Mouse (Mus musculus): ENCODE results near the gene Krtap5-2.
"Not testable (repeated sequence)": the region's sequence is repeated elsewhere in the genome, so short reads cannot be mapped to it uniquely, and the experiment has no call there.

Krtap5-2 gene

DNA sequence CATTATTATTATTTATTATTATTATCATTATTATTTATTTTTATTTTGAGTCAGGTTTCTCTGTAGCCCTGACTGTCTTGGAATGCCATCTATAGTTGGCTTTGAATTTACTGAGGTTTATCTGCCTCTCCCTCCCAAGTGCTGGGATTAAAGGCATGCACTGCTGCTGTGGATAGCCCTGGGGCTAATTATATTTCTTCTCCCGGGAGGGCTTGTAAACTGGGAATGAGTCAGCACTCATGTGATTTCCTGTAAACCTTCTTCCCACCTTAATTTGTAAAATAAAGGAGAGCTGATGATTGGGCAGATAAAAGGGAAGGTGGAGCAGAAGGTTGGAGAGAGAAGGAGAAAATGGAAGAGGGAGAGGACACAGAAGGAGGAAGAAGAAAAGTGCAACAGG, 35.1 kb downstream of the Krtap5-2 start:
- no peak for DNase-seq (ENCODE audit: low spot score in 2 of 2)

DNA sequence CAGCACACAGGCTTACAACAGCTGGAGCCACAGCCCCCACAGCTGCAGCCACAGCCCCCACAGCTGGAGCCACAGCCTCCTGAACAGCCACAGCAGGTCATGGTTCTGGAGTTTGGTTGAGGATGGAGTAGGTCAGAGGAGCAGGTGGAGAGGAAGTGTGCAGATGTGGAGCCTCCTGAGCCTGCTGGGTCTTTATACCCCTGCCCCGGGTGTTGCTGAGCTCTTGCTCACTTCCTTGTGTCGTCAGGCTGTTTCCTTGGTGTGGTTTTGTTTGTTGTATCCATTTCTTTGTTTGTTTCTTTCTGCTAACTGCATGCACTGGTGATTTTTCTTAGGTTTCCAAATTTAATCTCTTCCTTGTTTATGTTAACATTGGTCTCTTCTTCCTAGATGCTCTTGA, 39.9 kb downstream of the Krtap5-2 start, which contains the start of gene Gm39115:
TSS of gene Gm39115 (minus strand) at position 101 of the 400 bp plus-strand sequence.
- DNase-seq (ENCODE audit: low spot score in 2 of 2) = not testable (repeated sequence)

DNA sequence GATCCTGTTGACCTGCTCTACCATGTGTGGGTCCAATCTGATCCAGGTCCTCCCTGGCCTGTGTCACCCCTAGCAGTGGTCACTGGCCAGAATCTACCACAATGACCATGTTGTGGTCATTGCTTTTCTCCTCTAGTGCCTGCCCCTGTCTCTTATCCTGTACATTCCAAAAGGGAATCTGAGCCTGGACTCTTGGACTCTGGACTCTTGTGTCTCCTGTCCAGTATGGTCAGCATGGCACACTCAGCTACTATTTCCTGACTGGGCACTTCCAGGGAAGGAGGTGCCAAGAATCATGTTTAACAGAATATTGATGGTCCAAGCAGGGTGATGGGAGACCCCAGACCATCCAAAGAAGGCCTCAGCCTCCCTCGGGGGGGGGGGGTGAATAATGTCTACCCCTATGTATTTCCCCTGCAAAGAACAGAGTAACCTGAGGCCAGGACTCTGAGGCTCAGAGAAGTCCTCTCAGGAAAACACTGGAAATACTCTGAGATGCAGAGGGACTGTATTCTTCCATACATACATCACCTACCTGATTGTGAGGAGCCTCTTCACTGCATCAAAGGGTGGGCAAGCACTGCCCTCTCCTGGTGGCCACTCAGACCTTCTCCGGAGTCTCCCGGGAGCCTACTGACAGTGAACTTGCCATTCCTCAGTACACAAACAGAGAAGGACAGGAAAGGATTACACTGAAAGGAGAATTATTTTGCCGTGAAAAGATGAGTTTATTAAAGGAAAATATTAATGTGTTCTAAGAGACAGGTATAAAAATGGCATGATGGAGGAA, 41.4 kb downstream of the Krtap5-2 start:
- DNase-seq (ENCODE audit: low spot score in 2 of 2) = no peak

DNA sequence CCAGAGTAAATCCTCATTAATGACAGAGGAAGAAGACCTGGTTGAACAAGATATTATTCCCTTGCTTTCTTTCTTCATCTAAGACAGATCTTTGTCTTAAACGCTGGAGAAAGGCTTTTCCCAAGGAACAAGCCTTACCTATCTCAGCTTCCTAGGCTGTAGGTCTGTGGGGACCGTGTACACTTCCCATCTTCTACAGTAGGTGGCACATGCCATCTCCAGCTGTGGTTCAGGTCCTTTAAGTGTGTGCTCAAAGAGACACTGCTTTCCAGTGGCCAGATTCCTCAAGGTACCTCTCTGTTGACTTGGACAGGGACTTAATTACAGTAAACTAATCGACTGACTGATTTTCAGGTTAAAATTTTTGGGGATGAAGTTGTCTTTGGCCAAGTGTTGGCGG, 47.0 kb downstream of the Krtap5-2 start:
- DNase-seq (ENCODE audit: low spot score in 2 of 2) = no peak
